Mouse (Mus musculus) MEL (cell line): ENCODE data around the gene Cdk10. TPM values are rescaled to one million over a fixed set of nuclear protein-coding genes. Genes with fewer than 3 reads are reported as not detected.

ENCODE experiments used
- DNase-seq: peaks from one replicate; pipeline ENCODE4 v3.0.0; 2011; ENCODE audit warnings: low read depth, low spot score
- H3K27ac ChIP-seq: 2 replicates; pipeline ENCODE4 v1.5.1; 2012; ENCODE audit warnings: low read depth, mild to moderate bottlenecking, control low read depth, low read length, moderate library complexity; ENCODE audit not compliant: control insufficient read depth
- H3K27me3 ChIP-seq, 2 experiments: fragments of 150-350 bp in 1 of 2; sonication (generic) in 1 of 2; 2 replicates each; pipeline ENCODE4 v1.6.1; 2012; ENCODE audit warnings: low read length in 2 of 2, mild to moderate bottlenecking in 2 of 2, improper control_type of control experiment in 1 of 2, moderate library complexity in 1 of 2; ENCODE audit not compliant: insufficient read depth in 2 of 2, control insufficient read depth in 1 of 2
- H3K36me3 ChIP-seq, 2 experiments: 2 replicates each; pipeline ENCODE4 v1.6.1; 2012 to 2014; ENCODE audit warnings: low read length in 2 of 2, improper control_type of control experiment in 1 of 2, inconsistent platforms in 1 of 2, mild to moderate bottlenecking in 1 of 2; ENCODE audit not compliant: insufficient read depth in 2 of 2, control insufficient read depth in 1 of 2
- H3K4me1 ChIP-seq, 2 experiments: fragments of 150-350 bp in 1 of 2; sonication (generic) in 1 of 2; 2 replicates each; pipeline ENCODE4 v1.6.1; 2012; ENCODE audit warnings: low read length in 2 of 2, improper control_type of control experiment in 1 of 2, mild to moderate bottlenecking in 1 of 2; ENCODE audit not compliant: insufficient read depth in 2 of 2, control insufficient read depth in 1 of 2
- H3K4me3 ChIP-seq, 2 experiments: fragments of 150-350 bp in 1 of 2; sonication (generic) in 1 of 2; 2 replicates each; pipeline ENCODE4 v1.5.1; 2012; ENCODE audit warnings: low read depth in 2 of 2, low read length in 2 of 2, mild to moderate bottlenecking in 2 of 2, moderate library complexity in 2 of 2, control low read depth in 1 of 2, improper control_type of control experiment in 1 of 2; ENCODE audit not compliant: control insufficient read depth in 1 of 2, insufficient read depth in 1 of 2
- H3K79me2 ChIP-seq: 2 replicates; pipeline ENCODE4 v1.6.1; 2012; ENCODE audit warnings: mild to moderate bottlenecking, low read length, moderate library complexity; ENCODE audit not compliant: control insufficient read depth, poor library complexity, insufficient read depth
- H3K9ac ChIP-seq: 2 replicates; pipeline ENCODE4 v1.6.1; 2012; ENCODE audit warnings: low read depth, mild to moderate bottlenecking, control low read depth, low read length, moderate library complexity; ENCODE audit not compliant: control insufficient read depth, poor library complexity, severe bottlenecking
- H3K9me3 ChIP-seq: fragments of 150-350 bp; sonication (generic); replicated peaks from 2 replicates; pipeline ENCODE4 v1.6.1; 2012; ENCODE audit warnings: mild to moderate bottlenecking, low read length, improper control_type of control experiment, moderate library complexity; ENCODE audit not compliant: insufficient read depth
- CTCF ChIP-seq, 3 experiments: IDR thresholded peaks in 2 of 3; conservative IDR thresholded peaks in 1 of 3; 2 replicates each; pipeline ENCODE4 v1.5.1; 2011 to 2012; ENCODE audit warnings: low read length in 3 of 3, low read depth in 2 of 3, mild to moderate bottlenecking in 2 of 3, improper control_type of control experiment in 1 of 3, inconsistent platforms in 1 of 3, mixed read lengths in 1 of 3, moderate library complexity in 1 of 3; ENCODE audit not compliant: control insufficient read depth in 1 of 3, insufficient read depth in 1 of 3, poor library complexity in 1 of 3, severe bottlenecking in 1 of 3
- ELF1 ChIP-seq: IDR thresholded peaks from 2 replicates; pipeline ENCODE4 v1.6.1; 2014; ENCODE audit warnings: low read depth, mild to moderate bottlenecking, inconsistent platforms, low read length, improper control_type of control experiment, moderate library complexity
- EP300 ChIP-seq, 2 experiments: IDR thresholded peaks; 2 replicates each; pipeline ENCODE4 v1.6.1; 2011; ENCODE audit warnings: improper control_type of control experiment in 2 of 2, low read length in 2 of 2, low read depth in 1 of 2, mild to moderate bottlenecking in 1 of 2
- MEF2A ChIP-seq: IDR thresholded peaks from 2 replicates; pipeline ENCODE4 v1.6.1; 2014; ENCODE audit warnings: low read depth, mild to moderate bottlenecking, inconsistent platforms, low read length, improper control_type of control experiment; ENCODE audit not compliant: poor library complexity, insufficient replicate concordance, severe bottlenecking; ENCODE audit errors: extremely low read depth
- MXI1 ChIP-seq: IDR thresholded peaks from 2 replicates; pipeline ENCODE4 v1.6.1; 2011; ENCODE audit warnings: mild to moderate bottlenecking, low read depth, low read length, improper control_type of control experiment
- MYC ChIP-seq: IDR thresholded peaks from 2 replicates; pipeline ENCODE4 v1.6.1; 2011; ENCODE audit warnings: low read depth, mild to moderate bottlenecking, low read length, improper control_type of control experiment, moderate library complexity
- NELFE ChIP-seq: IDR thresholded peaks from 2 replicates; pipeline ENCODE4 v1.6.1; 2011; ENCODE audit warnings: low read depth, low read length, improper control_type of control experiment
- POLR2A ChIP-seq, 2 experiments: IDR thresholded peaks; 2 replicates each; pipeline ENCODE4 v1.6.1; 2011 to 2012; ENCODE audit warnings: low read length in 2 of 2, mild to moderate bottlenecking in 2 of 2, control low read depth in 1 of 2, improper control_type of control experiment in 1 of 2, low read depth in 1 of 2, moderate library complexity in 1 of 2; ENCODE audit not compliant: control insufficient read depth in 1 of 2, insufficient read depth in 1 of 2, poor library complexity in 1 of 2
- POLR2AphosphoS2 ChIP-seq: IDR thresholded peaks from 2 replicates; pipeline ENCODE4 v1.6.1; 2011; ENCODE audit warnings: low read length, improper control_type of control experiment
- RCOR1 ChIP-seq: IDR thresholded peaks from 2 replicates; pipeline ENCODE4 v1.6.1; 2012; ENCODE audit warnings: low read depth, mild to moderate bottlenecking, inconsistent platforms, low read length, improper control_type of control experiment
- SMC3 ChIP-seq: IDR thresholded peaks from 2 replicates; pipeline ENCODE4 v1.6.1; 2011; ENCODE audit warnings: low read depth, low read length, improper control_type of control experiment
- TCF12 ChIP-seq: IDR thresholded peaks from 2 replicates; pipeline ENCODE4 v1.6.1; 2014; ENCODE audit warnings: low read depth, mild to moderate bottlenecking, inconsistent platforms, low read length, improper control_type of control experiment, moderate library complexity
- ZKSCAN1 ChIP-seq: IDR thresholded peaks from 2 replicates; pipeline ENCODE4 v1.6.1; 2012; ENCODE audit warnings: low read depth, mild to moderate bottlenecking, inconsistent platforms, low read length, improper control_type of control experiment, moderate library complexity
- polyA plus RNA-seq, 2 experiments: library from polyadenylated mRNA; stranded (reverse) in 1 of 2; unstranded in 1 of 2; fragments of >175 nt in 1 of 2; fragments of >200 nt in 1 of 2; gene quantifications; 2 replicates each; pipeline versions ENCODE4 v1.2.1 to v1.2.4; 2012; ENCODE audit warnings: low replicate concordance in 2 of 2, low read depth in 1 of 2; ENCODE audit not compliant: insufficient read length in 2 of 2, insufficient read depth in 1 of 2, missing spikeins in 1 of 2
- total RNA-seq: library from RNA; depleted of rRNA; stranded (reverse); fragments of 300-350 nt; gene quantifications from 2 replicates; pipeline ENCODE4 v1.2.3, GENCODE M21; 2012

The Cdk10 gene
- total and polyA plus RNA-seq, 3 experiments, result 28.0 to 43.8 TPM; not detected in 1

- no peak for DNase-seq
- Histone ChIP-seq H3K4me1 (peaks cover 0 to 9% of the 10 kb centered on the region in 2 experiments; a peak in 1 of 4 replicates), H3K9me3 (no peaks in the 10 kb centered on the region), H3K27me3 (no peaks in the 10 kb centered on the region; a peak in 1 of 4 replicates), H3K4me3 (no peak overlapping the region), H3K79me2 (no peaks in the 10 kb centered on the region; the same call in 1 of the 2 replicates), H3K27ac (no peak overlapping the region), H3K9ac (no peak overlapping the region), H3K36me3 (no peaks in the 10 kb centered on the region; a peak in 1 of 4 replicates)
- TF ChIP-seq POLR2A (IDR thresholded peaks at IDR 0.05; ENCODE audit: control insufficient read depth in 1 of 2, insufficient read depth in 1 of 2, low read depth in 1 of 2, low read length in 2 of 2, poor library complexity in 1 of 2) (no peak), ZKSCAN1 (no peak), RCOR1 (no peak), TCF12 (no peak), NELFE (no peak), POLR2AphosphoS2 (0 out of 2 replicates have a peak, but pooled peaks have one; percentile 13)
Measured at GRCm38 (mm10) chr8:123233300-123233699, 8.7 kb downstream of the Cdk10 start.

DNA sequence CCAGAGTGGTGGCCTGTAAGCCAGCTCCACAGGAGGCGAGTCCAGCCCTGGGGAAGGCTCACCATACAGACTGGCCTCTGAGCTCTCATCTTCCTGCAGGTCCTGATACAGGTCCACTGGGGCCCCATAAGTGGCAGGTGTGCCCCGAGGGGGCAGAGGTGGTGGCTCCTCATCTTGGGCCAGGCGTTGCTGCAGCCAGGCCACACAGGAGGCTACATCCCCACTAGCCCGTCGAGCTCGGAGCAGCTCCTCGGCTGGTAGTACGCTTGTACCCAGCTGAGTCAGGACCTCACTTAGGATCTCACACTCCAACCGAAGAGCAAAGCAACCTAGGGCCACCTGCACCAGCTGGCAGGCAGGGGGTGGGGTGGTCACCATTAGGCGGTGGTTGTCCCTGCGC lies 9.1 kb downstream of the Cdk10 start:
- no peaks in the 10 kb centered on the region; a peak in 1 of 4 replicates for H3K27me3 ChIP-seq
- peaks cover 0 to 9% of the 10 kb centered on the region in 2 experiments; a peak in 1 of 4 replicates for H3K4me1 ChIP-seq
- H3K4me3 ChIP-seq, result no peak overlapping the region
- no peak overlapping the region for H3K9ac ChIP-seq
- TF ChIP-seq CTCF (IDR thresholded peaks at IDR 0.05 in 2 of 3, conservative IDR thresholded peaks at IDR 0.05 in 1 of 3; ENCODE audit: control insufficient read depth in 1 of 3, insufficient read depth in 1 of 3, low read depth in 2 of 3, low read length in 3 of 3, poor library complexity in 1 of 3, severe bottlenecking in 1 of 3) (no peak), SMC3 (no peak), MXI1 (no peak), MYC (no peak), TCF12 (no peak), RCOR1 (no peak), POLR2AphosphoS2 (no peak), MEF2A (no peak)
- no peaks in the 10 kb centered on the region for H3K9me3 ChIP-seq
- H3K27ac ChIP-seq, result no peak overlapping the region
- H3K79me2 ChIP-seq, result no peaks in the 10 kb centered on the region; the same call in 1 of the 2 replicates
- no peak for DNase-seq
- H3K36me3 ChIP-seq, result no peaks in the 10 kb centered on the region; a peak in 1 of 4 replicates

DNA sequence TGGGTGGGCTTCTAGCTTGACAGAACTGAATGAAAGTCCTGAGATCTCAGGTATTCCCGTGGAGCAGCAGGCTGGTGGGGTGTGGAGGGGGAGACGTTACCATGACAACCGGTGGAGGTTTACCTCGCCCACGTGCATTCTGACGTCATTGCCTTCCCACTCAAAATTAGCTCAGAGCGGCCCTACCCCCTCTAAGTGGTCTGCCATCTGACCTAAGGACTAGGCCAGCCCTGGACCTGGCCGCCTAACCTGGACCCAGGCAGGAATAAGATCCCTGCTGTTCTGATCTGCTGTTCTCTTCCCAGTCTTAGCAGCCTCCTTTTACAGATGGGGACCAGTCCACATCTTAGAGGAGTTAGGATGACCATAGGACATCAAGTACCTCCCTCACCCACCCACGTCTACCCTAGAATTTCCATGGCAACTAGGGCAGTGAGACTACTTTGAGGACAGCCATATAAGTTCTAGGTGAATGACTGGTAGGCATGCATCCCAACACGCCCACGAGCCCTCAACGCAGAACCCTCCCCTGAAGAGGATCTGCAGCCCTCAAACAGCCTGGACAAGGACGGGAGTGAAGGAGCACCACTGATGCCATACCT lies 10.4 kb downstream of the Cdk10 start:
- Histone ChIP-seq H3K27ac (no peak overlapping the region), H3K27me3 (no peaks in the 10 kb centered on the region; a peak in 1 of 4 replicates), H3K4me3 (peak overlapping the region; percentile 78 to 90; a peak in 3 of 4 replicates), H3K4me1 (peaks cover 0 to 9% of the 10 kb centered on the region in 2 experiments; a peak in 1 of 4 replicates), H3K36me3 (no peaks in the 10 kb centered on the region; a peak in 1 of 4 replicates), H3K9me3 (no peaks in the 10 kb centered on the region), H3K9ac (no peak overlapping the region), H3K79me2 (no peaks in the 10 kb centered on the region; the same call in 1 of the 2 replicates)
- DNase-seq, result no peak
- TF ChIP-seq ELF1 (no peak), POLR2AphosphoS2 (0 out of 2 replicates have a peak, but pooled peaks have one; percentile 6), EP300 (IDR thresholded peaks at IDR 0.05; ENCODE audit: low read depth in 1 of 2, low read length in 2 of 2) (no peak)
